Mouse (Mus musculus) 416B (cell line): ENCODE measurements at regions not wholly inside any gene's neighbourhood (a gene's known extent, or its start where the extent isn't known, plus 50 kb on each side); places are given as distances from the start of the nearest gene placed in this dataset.

ENCODE experiments used
- DNase-seq: peaks from one replicate; pipeline ENCODE4 v3.0.0; 2011; ENCODE audit warnings: low read depth

- peak; percentile 47 for DNase-seq
These were observed 76.0 kb upstream of the Ano5 start for GRCm38 (mm10) chr7:51434865-51435264.

- no peak for DNase-seq
These were observed 55.7 kb upstream of the Ano5 start for GRCm38 (mm10) chr7:51454989-51455692.

- DNase-seq = peak; percentile 11
These were observed 52.1 kb upstream of the Ano5 start for GRCm38 (mm10) chr7:51458757-51459156.
